Mouse (Mus musculus): ENCODE data around the gene Pik3r2.

The Pik3r2 gene

DNA sequence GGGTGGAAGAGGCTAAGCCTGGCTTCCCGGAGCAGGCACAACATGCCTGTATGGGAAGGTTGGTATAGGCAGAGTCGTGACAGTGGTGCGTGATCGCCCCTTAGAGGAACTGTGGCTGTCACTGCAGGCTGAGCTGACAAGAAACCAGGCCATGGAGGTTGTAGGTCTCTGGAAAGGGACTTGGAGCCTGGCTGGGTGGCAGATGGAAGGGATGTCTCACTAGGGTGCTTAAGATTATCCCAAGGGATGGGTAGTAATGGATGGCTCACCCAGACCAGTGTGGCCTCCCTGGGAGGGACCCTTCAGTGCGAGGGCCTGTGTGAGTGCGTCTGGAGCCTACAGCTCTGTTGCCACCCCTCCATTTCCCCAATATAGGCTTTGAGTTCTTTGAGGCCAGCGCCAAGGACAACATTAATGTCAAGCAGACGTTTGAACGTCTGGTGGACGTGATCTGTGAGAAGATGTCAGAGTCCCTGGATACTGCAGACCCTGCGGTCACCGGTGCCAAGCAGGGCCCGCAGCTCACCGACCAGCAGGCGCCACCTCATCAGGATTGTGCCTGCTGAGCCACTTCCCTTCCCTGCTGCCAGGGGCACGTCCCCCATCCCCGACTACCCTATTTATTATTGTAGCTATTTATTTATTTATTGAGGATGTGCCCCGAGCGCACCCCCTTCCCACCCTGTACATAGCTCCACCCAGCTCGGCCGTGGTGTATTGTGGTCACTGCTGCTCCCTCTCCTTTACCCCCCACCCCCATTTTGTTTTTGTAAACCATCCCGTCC lies 18.8 kb downstream of the Pik3r2 start:
- DNase-seq (ENCODE audit: low spot score in 2 of 2): peak in 1 of 2 experiments; percentile 28

DNA sequence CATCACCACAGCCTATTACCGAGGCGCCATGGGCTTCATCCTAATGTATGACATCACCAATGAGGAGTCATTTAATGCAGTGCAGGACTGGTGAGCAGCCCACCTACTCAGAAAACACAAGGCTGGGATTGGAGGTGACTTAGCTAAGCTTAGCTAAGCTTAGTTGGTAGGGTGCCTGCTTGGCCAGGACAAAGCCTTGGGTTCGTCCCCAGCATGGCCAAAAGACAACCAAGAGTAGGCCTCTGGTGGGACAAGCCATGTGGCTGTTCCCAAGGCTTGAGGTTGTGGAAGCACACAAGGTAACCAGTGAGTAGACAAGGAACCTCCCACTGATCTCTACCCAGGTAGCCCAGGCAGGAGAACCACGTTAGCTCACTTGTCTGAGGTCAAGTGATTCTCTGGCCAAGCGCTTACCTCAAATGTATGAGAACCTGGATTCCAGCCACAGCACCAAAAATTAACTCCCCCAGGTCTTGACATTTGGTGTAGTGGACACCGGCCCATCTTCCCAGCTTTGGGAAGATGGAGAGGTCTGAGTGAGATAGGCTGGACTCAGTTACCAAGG lies 20.0 kb downstream of the Pik3r2 start:
- peak in 1 of 2 experiments; percentile 10 for DNase-seq (ENCODE audit: low spot score in 2 of 2)

DNA sequence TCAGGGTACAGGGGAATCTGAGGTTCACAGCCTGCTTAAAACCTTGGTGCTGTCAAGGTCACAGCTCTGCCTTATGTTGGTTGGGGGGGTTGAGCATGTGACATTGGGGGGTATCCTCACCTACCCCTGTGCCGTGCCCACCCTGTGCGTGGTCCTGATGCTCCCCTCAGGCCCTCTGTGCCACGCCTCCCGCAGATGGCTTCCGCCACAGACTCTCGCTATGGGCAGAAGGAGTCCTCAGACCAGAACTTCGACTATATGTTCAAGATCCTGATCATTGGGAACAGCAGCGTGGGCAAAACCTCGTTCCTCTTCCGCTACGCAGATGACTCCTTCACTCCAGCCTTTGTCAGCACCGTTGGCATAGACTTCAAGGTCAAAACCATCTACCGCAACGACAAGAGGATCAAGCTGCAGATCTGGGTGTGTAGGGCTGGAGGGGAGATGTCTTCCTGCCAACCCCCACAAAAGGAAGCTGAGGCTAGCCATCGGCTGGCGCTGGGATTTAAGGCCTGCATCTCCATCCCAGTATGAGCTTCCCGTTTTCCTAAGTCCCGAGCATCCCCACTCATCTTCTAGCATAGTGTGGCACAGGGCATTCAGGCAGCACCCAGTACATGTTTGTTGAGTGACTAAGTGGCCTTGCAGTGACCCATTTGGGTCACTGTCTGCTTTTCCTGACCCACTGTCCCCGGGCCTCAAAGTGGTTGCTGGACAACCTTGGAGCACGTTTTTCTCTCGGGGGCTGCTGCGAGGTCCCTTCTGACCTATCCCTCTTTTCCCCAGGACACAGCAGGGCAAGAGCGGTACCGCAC lies 20.6 kb downstream of the Pik3r2 start:
- DNase-seq (ENCODE audit: low spot score in 2 of 2): peak; percentile 15 to 27

DNA sequence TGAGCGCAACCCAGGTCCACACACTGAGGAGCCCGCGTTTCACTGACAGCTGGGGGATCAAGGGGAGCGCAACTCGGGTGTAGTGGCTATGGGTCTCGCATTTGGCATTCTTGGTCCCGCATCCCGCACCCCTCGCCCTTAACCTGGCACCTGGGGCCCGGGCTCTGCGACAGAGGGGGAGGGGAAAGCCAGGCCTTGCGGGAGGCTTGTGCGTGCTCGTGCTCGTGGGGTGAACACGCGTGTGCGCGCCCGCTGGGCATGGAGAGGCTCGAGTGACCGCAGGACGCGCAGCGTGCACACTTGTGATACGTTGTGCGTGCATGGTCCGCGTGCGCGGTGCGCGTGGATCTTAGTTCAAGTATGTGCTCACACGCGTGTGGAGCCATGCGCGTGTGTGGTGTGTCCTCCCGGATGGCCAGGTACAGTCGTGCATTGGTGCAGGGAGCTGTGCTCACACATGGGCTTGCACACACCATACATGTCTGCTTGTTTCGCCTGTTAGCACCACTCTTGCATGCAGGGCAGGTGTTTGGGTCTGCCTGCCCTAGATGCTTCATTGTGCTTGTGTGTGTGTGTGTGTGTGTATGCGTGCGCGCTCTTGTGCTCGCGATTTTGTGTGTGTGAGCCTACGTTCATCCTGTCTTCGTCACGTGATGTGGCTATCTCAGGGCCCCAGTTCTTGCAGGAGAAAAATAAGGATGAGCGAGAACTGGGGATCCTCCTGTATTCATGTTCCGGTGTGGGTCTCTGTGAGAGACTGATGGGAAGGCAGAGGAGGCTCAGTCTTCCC lies 21.4 kb downstream of the Pik3r2 start:
- DNase-seq (ENCODE audit: low spot score in 2 of 2): peak; percentile 64 to 85

DNA sequence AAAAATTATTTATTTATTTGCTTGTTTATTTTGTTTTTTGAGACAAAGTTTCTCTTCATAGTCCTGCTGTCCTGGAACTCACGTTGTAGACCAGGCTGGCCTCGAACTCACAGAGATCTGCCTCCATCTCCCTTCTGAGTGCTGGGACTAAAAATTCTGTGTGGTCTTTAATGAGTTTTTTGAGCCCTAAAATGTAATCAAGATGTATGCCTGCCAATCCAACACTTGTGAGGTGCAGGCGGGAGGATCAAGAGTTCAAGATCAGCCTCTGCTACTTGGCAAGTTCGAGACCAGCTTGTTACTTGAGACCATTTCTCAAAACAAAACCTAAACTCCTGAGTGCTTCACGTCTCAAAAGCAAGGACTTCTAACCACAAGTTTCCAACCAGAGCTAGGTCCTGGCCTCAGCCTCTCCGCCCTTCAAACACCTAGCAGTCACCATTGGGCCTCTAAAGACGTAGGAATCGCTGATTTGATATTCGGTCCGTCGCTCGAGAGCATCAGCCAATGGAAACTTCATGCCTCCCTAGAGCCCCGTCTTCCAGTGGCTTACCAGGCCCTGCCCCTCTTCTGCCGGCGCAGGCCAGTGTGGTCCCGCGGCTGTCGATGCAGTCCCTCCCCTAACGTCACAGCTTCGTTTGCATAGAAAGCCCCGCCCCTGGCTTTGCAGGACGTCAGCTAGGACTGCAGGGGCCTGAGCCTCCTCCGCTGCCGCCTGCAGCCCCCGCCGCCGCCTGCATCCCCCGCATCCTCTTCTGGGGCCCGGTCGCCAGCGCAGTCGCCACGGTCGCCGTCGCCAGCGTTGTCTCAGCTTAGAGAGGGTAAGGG lies 22.3 kb downstream of the Pik3r2 start, which contains the start of gene Rab3a:
Gene Rab3a (plus strand): TSS at position 637 of the 828 bp plus-strand sequence.
- peak; percentile 97 to 98 for DNase-seq (ENCODE audit: low spot score in 2 of 2)

DNA sequence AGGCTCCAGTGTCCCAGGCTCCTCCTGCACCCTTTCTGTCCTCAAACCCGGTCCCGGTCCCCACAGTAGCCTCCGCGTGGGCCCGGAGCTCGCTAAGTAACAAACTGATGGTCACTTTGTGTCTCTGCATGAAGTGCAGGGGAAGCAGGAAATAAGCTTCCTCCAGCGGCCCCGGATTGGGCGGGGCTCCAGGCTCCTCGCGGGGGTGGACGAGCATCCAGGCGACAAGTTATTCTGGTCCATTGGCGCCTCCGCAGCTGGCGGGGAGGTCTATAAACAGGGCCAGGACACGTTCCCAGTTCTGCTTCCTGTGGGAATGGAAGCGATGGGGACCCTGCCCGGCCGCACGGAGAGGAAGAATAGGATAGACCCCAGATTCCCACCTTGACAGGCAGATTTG lies 23.4 kb downstream of the Pik3r2 start:
- peak; percentile 49 to 90 for DNase-seq (ENCODE audit: low spot score in 2 of 2)

DNA sequence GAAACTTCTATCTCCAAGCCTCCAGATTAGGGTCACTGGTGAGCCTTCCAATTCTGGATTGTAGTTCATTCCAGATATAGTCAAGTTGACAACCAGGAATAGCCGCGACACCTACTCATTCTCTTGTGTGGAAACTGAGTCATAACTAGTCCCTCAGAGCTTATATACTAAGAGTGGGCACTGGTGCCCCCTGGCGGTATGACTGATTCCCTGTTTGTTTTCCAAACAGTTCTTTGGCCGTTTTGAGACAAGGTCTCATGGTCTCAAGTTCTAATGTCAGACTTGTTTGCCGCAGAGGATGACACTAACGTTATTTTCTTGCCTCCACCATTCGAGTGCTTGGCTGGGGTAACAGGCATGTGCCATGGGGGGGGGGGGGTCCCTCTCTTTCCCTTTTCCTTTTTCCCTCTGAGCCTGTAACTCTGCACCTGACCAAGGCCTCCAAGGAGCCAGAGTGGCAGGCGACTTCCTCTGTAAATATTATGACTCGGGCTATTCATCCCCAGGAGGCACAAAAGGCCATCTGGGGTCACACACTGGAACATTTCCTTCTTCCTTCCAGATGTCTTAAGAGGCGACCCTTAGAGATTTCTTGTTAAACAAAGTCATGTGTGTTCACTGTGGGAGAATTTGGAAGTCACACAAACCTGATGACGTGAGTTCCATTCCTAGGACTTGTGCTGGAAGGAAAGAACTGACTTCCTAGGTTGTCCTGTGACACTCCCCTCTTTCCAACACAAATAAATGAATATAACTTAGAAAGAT lies 24.3 kb downstream of the Pik3r2 start:
- DNase-seq (ENCODE audit: low spot score in 2 of 2): peak; percentile 40 to 86

DNA sequence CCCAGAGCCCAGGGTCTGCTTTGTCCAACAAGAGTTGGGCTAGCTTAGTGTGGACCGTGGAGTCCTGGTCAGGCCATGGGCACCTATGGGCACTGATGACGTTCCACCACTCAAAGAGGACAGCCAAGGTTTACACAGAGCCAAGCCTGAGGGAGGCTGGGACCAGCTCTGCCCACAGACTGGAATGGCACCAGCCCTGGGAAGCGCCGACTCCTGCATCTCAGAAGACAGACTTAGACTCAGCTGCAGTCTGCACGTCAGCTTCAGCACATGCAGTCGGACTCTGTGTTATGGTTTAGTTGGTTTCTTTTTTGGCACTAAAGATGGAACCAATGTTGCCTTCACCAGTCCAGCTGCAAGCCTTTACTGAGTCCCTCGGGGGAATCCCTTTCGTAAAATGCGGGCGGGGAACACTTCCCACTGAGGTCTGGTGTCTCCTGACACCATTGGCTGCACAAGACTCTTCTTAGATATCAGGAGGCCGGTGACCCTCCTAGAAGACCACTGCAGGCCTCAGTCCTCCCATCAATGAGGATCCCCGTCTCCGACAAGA lies 26.3 kb downstream of the Pik3r2 start:
- peak; percentile 15 to 39 for DNase-seq (ENCODE audit: low spot score in 2 of 2)

DNA sequence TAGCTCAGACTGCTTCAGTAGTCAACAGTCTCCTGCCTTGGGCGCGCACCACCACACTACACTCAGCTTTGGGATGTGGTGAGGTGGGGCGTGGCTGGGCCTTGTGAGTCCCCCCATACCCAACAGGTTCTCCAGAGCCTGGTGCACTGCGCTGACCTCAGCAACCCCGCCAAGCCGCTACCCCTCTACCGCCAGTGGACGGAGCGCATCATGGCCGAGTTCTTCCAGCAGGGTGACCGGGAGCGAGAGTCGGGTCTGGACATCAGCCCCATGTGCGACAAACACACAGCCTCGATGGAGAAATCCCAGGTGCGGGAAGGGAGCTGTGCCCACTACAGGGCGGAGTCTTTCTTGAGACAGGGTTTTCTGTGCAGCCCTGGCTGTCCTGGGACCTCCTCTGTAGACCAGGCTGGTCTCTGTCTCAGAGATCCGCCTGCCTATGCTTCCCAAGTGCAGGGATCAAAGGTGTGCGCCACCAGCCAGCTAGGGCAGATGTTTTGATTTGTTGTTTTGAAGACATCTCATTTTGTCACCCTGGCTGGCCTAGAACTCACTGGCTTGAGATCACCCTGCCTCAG lies 27.3 kb downstream of the Pik3r2 start:
- DNase-seq (ENCODE audit: low spot score in 2 of 2): peak in 1 of 2 experiments; percentile 2

DNA sequence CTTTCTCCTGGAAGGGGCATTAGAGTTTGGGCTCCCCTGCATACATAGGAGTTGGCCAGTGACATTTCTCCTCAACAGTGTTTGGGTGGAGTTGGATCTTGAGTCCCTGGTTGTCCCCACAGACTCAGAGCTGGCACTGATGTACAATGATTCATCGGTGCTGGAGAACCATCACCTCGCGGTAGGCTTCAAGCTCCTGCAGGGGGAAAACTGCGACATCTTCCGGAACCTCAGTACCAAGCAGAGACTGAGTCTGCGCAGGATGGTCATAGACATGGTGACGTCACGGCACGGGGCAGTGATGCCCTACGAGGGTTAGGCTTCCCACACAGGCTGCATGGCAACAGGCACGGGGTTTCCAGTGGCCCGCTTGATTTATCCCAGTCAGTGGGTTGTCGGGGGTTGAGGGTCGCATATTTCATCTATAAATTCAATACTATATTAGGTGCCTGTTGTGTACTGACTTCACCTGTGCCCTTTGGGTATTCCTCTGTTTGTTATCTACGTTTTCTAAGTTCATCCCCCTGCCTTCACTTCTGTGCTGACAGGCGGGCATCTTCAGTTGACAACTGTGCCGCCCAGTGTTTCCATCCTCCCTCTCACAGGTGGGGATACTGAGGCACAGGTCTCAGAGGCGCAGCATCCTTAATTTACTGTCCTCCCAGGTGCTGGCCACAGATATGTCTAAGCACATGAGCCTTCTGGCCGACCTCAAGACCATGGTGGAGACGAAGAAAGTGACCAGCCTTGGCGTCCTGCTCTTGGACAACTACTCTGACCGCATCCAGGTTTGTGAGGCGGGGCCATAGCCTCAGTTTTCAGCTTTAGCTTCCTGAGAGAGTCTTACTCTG lies 28.0 kb downstream of the Pik3r2 start:
- DNase-seq (ENCODE audit: low spot score in 2 of 2): no peak

DNA sequence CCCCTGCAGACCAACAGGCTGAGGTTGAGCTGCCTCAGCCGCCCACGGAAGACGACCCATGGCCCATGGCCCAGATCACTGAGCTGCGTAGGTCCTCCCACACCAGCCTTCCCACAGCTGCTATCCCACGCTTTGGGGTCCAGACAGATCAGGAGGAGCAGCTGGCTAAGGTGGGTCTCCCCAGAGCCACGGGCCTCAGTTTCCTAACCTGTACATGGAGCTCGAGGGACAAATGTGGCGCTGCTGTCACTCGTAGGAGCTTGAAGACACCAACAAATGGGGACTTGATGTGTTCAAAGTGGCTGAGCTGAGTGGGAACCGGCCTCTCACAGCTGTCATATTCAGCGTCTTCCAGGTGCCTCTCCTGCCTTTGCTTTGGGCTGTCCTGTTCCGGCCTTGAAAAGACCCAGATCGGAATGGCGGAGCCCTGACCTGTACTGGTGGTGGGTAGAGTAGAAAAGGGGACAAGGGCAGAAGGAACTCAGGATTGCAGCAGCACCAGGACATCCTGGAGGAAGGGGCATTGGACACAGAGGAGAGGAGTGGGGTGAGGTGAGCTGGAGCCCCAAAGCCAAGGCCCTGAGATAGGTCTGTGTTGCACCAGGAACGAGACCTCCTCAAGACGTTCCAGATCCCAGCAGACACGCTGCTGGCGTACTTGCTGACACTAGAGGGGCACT lies 29.2 kb downstream of the Pik3r2 start:
- DNase-seq (ENCODE audit: low spot score in 2 of 2): no peak

DNA sequence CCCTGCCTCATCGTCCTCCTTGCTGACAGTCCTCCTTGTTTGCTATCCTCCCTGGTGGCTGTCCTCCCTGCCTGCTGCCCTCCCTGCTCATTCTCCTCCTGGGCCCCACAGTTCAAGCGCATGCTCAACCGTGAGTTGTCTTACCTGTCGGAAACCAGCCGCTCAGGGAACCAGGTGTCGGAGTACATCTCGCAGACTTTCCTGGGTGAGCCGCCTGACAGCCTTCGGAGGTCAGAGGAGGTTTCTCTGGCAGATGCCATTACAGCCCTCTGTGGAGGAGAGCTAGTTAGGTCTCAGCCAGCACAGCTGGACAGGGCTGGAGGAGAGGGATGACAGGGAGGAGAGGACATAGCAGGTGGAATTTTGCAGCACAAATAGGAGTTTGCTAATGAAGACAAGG lies 29.8 kb downstream of the Pik3r2 start:
- DNase-seq (ENCODE audit: low spot score in 2 of 2): no peak

DNA sequence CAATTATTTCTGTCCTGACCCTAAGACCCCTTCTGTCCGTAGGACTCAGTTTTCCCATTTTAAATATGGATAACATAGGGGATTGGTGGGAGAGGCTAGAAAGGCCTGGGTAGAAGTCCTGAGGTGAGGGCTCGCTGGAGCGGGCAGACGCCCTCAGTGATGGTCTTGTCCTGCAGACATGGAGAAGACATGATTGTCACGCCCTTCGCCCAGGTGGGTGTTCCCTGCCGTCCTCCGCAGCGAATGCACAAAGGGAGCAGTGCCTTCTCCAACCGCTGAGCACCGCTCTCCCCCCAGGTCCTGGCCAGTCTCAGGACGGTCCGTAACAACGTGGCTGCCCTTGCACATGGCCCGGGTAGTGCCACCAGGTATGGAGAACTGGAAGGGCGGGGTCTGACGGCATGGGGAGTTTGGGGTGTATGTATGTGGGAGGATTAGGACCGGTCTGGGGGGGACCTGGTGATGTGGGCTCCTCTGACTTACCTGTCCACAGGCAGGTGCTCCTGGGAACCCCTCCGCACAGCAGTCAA lies 30.8 kb downstream of the Pik3r2 start:
- no peak for DNase-seq (ENCODE audit: low spot score in 2 of 2)

DNA sequence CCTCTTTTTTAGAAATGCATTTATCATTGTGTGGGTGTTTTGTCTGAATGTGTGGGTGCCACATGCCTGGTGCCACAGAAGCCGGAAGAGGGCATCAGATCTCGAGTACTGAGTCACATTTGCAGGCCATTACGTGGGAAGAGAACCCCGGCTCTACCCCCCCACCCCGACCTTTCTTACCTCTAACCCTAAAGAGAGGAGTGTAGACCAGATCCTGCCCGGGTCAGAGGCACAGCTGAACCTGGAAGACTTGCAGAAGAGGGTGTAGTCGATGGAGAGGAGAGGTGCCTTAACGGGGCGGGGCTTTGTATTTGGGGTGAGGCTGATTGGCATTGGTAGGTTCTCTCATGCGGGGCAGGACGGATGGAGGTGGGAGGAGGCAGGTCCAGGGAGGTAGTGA lies 31.7 kb downstream of the Pik3r2 start:
- no peak for DNase-seq (ENCODE audit: low spot score in 2 of 2)

DNA sequence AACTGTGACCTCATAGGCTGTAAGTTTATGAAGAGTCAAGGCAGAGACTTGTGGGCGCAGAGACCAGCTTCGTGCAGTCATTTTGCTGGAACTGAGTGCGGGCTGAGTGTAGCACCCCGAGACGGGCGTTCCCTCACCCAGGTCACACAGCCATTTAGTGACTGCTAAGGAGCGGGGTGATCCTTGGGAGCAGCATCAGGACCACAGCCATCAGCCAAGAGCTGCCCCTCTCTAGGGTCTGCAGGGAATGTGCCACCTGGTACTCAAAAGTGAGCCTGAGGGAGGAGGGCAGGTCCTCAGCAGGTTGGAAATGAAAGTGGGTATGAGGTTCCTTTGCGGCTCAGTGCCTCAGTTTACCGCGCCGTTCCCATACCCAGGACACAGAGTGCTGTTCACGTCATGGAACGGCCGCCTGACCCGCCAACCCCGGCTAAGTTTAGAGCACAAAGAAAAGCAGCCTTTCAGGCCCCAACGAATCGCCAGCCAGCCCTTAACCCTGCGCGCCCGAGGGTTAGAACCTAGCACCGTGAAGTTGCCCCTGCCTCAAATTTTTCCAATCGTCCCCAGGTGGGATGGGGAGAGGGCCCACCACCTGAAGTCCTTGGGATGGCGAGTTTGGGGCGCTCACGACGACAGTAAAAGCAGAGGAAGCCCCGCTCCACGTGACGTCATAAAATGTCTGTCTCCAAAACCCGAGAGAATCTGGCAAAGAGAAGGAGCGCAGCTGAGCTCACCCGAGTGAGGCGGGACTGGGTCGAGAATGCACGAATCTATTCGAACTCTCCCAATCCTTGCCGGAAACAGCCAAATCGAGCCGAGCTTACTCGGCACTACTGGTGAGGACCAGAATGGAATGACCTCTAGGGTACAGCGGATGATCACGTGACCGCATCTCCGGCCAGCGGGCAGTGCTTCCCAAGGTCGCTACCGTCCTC lies 32.6 kb downstream of the Pik3r2 start:
- peak in 1 of 2 experiments; percentile 60 for DNase-seq (ENCODE audit: low spot score in 2 of 2)

DNA sequence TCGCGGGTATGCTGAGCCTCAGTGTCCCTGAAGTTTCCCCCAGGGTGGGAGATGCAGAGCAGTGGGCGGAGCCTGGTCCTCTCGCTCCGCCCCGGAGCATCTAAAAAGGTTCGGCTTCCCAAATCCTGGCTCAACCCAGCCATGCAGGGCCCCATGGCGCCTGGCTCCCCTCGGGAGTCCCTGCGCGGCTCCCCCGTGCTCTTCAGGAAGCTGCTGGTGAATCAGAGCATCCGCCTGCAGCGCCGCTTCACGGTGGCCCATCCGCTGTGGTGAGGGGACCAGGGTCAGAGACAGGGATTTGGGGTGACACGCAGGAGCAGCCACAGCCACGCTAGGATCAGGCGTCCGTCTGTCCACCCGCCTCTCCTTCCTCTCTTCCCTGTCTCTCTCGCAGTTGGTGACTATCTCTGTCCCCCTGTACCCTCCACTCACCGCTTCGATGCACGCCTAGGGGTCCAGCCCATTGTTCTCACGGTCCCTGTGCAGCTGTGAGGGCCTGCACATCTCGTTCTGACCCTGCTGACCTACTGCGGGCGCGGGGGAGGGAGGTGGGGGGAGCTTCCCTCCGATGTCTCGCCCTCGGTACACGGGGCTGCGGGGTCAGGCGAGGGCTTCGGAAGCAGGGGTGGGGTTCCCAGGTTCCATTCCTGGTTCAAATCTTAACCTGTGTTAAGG lies 33.4 kb downstream of the Pik3r2 start:
- DNase-seq (ENCODE audit: low spot score in 2 of 2): no peak
